Mouse (Mus musculus) liver, postnatal 0 days (tissue): ENCODE measurements around the gene Vmn2r99.

Source experiments
- CTCF ChIP-seq: sonication (generic); IDR thresholded peaks from 2 replicates; pipeline ENCODE4 v1.5.1; 2016; ENCODE audit warnings: antibody characterized with exemption, low read depth
- EP300 ChIP-seq: IDR thresholded peaks from 2 replicates; pipeline ENCODE4 v1.6.1; 2016; ENCODE audit warnings: antibody characterized with exemption, low read depth, mild to moderate bottlenecking

DNA sequence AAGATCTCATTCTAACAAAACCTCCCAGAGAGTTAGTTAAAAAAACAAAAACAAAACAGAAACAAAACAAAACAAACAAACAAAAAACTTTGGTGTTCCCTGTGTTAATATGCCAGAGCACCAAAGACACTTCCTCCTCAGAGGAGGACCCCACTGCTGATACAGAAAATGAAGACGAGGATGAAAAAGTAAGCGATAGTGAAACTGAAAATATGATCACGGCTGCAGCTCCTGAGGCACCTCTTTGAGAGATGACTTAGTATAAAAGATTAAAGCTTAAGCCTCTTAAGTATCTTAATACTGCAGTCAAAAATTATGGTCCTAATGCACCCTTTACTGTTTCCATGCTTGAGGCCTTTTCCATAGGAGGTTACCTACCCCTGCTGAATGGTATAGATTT lies 75.9 kb downstream of the Vmn2r99 start:
- TF ChIP-seq EP300 (no peak), CTCF (no peak)
